Mouse (Mus musculus) CH12.LX (cell line): ENCODE measurements around the gene Arhgap44. TPM values are rescaled to one million over a fixed set of nuclear protein-coding genes. Genes with fewer than 3 reads are reported as not detected.

ENCODE experiments used
- DNase-seq: peaks from one replicate; pipeline ENCODE4 v3.0.0-alpha.2; 2013; ENCODE audit errors: extremely low read depth
- H3K27ac ChIP-seq: 2 replicates; pipeline ENCODE4 v1.5.1; 2012; ENCODE audit warnings: low read depth, mild to moderate bottlenecking, control low read depth, moderate library complexity; ENCODE audit not compliant: insufficient read depth
- H3K27me3 ChIP-seq: replicated peaks from 2 replicates; pipeline ENCODE3; 2012; ENCODE audit warnings: inconsistent platforms
- H3K36me3 ChIP-seq, 2 experiments: replicated peaks in 1 of 2; 2 replicates each; pipeline versions ENCODE3 to v1.6.1; 2012; ENCODE audit warnings: inconsistent platforms in 1 of 2, low read length in 1 of 2, mild to moderate bottlenecking in 1 of 2, mixed read lengths in 1 of 2, moderate library complexity in 1 of 2; ENCODE audit not compliant: control insufficient read depth in 1 of 2, insufficient read depth in 1 of 2
- H3K4me1 ChIP-seq, 2 experiments: 2 replicates each; pipeline ENCODE4 v1.6.1; 2012; ENCODE audit warnings: inconsistent platforms in 1 of 2, moderate library complexity in 1 of 2; ENCODE audit not compliant: insufficient read depth in 2 of 2, control insufficient read depth in 1 of 2
- H3K4me2 ChIP-seq: 2 replicates; pipeline ENCODE4 v1.6.1; 2012; ENCODE audit warnings: low read depth, mild to moderate bottlenecking, control low read depth; ENCODE audit not compliant: poor library complexity, insufficient read depth, severe bottlenecking
- H3K4me3 ChIP-seq, 3 experiments: fragments of 150-350 bp in 1 of 3; sonication (generic) in 1 of 3; replicated peaks in 1 of 3; 2 replicates each; pipeline versions ENCODE3 to v1.5.1; 2011 to 2012; ENCODE audit warnings: low read depth in 2 of 3, low read length in 2 of 3, mild to moderate bottlenecking in 2 of 3, moderate library complexity in 2 of 3, control low read depth in 1 of 3, improper control_type of control experiment in 1 of 3, inconsistent platforms in 1 of 3, mixed read lengths in 1 of 3; ENCODE audit not compliant: poor library complexity in 1 of 3
- H3K79me2 ChIP-seq: replicated peaks from 2 replicates; pipeline ENCODE4 v1.6.1; 2012; ENCODE audit warnings: mild to moderate bottlenecking, moderate library complexity; ENCODE audit not compliant: control insufficient read depth, poor library complexity, insufficient read depth, severe bottlenecking; ENCODE audit errors: extremely low read depth
- H3K9ac ChIP-seq: 2 replicates; pipeline ENCODE4 v1.6.1; 2012; ENCODE audit warnings: low read depth, mild to moderate bottlenecking, control low read depth, moderate library complexity; ENCODE audit not compliant: insufficient read depth
- H3K9me3 ChIP-seq: replicated peaks from 2 replicates; pipeline ENCODE3; 2012; ENCODE audit warnings: low read length, inconsistent platforms, mixed read lengths
- BHLHE40 ChIP-seq: IDR thresholded peaks from 2 replicates; pipeline ENCODE4 v1.6.1; 2011; ENCODE audit warnings: mild to moderate bottlenecking, low read depth, low read length, improper control_type of control experiment
- CHD1 ChIP-seq: IDR thresholded peaks from 2 replicates; pipeline ENCODE4 v1.6.1; 2012; ENCODE audit warnings: low read depth, low read length, improper control_type of control experiment, inconsistent platforms
- CHD2 ChIP-seq: IDR thresholded peaks from 2 replicates; pipeline ENCODE4 v1.6.1; 2011; ENCODE audit warnings: low read length, improper control_type of control experiment
- CTCF ChIP-seq, 2 experiments: IDR thresholded peaks in 1 of 2; conservative IDR thresholded peaks in 1 of 2; 2 replicates each; pipeline ENCODE4 v1.5.1; 2011 to 2012; ENCODE audit warnings: low read depth in 2 of 2, low read length in 2 of 2, improper control_type of control experiment in 1 of 2, inconsistent platforms in 1 of 2, mild to moderate bottlenecking in 1 of 2, moderate library complexity in 1 of 2
- E2F4 ChIP-seq: IDR thresholded peaks from 2 replicates; pipeline ENCODE4 v1.6.1; 2011; ENCODE audit warnings: low read depth, low read length, improper control_type of control experiment; ENCODE audit not compliant: insufficient replicate concordance
- EP300 ChIP-seq: IDR thresholded peaks from 2 replicates; pipeline ENCODE4 v1.6.1; 2011; ENCODE audit warnings: low read length, improper control_type of control experiment
- IRF4 ChIP-seq: IDR thresholded peaks from 2 replicates; pipeline ENCODE4 v1.6.1; 2014; ENCODE audit warnings: low read depth, mild to moderate bottlenecking, inconsistent platforms, low read length, improper control_type of control experiment
- JUN ChIP-seq: IDR thresholded peaks from 2 replicates; pipeline ENCODE4 v1.6.1; 2011; ENCODE audit warnings: low read depth, mild to moderate bottlenecking, low read length, improper control_type of control experiment, moderate library complexity; ENCODE audit not compliant: insufficient read depth
- JUND ChIP-seq: conservative IDR thresholded peaks from 2 replicates; pipeline ENCODE4 v1.6.1; 2011; ENCODE audit warnings: low read depth, low read length, improper control_type of control experiment
- MAFK ChIP-seq: IDR thresholded peaks from 2 replicates; pipeline ENCODE4 v1.6.1; 2011; ENCODE audit warnings: low read length, improper control_type of control experiment; ENCODE audit not compliant: insufficient replicate concordance
- MAX ChIP-seq: IDR thresholded peaks from 2 replicates; pipeline ENCODE4 v1.6.1; 2011; ENCODE audit warnings: low read length, improper control_type of control experiment
- MEF2A ChIP-seq: IDR thresholded peaks from 2 replicates; pipeline ENCODE4 v1.6.1; 2014; ENCODE audit warnings: low read depth, mild to moderate bottlenecking, inconsistent platforms, low read length, improper control_type of control experiment, borderline replicate concordance
- MXI1 ChIP-seq: IDR thresholded peaks from 2 replicates; pipeline ENCODE4 v1.6.1; 2011; ENCODE audit warnings: mild to moderate bottlenecking, low read depth, low read length, improper control_type of control experiment
- MYC ChIP-seq: IDR thresholded peaks from 2 replicates; pipeline ENCODE4 v1.6.1; 2011; ENCODE audit warnings: low read depth, mild to moderate bottlenecking, improper control_type of control experiment, low read length
- NELFE ChIP-seq: IDR thresholded peaks from 2 replicates; pipeline ENCODE4 v1.6.1; 2011; ENCODE audit warnings: low read depth, low read length, improper control_type of control experiment
- NRF1 ChIP-seq: IDR thresholded peaks from 2 replicates; pipeline ENCODE4 v1.6.1; 2014; ENCODE audit warnings: low read depth, mild to moderate bottlenecking, inconsistent platforms, low read length, improper control_type of control experiment, moderate library complexity
- PAX5 ChIP-seq: IDR thresholded peaks from 2 replicates; pipeline ENCODE4 v1.6.1; 2012; ENCODE audit warnings: low read length, inconsistent platforms, mixed read lengths
- POLR2A ChIP-seq: IDR thresholded peaks from 2 replicates; pipeline ENCODE4 v1.6.1; 2011; ENCODE audit warnings: low read depth, mild to moderate bottlenecking, improper control_type of control experiment, low read length
- POLR2AphosphoS2 ChIP-seq: IDR thresholded peaks from 2 replicates; pipeline ENCODE4 v1.6.1; 2011; ENCODE audit warnings: low read depth, low read length, improper control_type of control experiment
- RAD21 ChIP-seq: IDR thresholded peaks from 2 replicates; pipeline ENCODE4 v1.6.1; 2011; ENCODE audit warnings: low read depth, mild to moderate bottlenecking, low read length, improper control_type of control experiment, moderate library complexity
- SMC3 ChIP-seq: IDR thresholded peaks from 2 replicates; pipeline ENCODE4 v1.6.1; 2011; ENCODE audit warnings: low read depth, low read length, improper control_type of control experiment
- TBP ChIP-seq: conservative IDR thresholded peaks from 2 replicates; pipeline ENCODE4 v1.6.1; 2011; ENCODE audit warnings: low read depth, low read length, improper control_type of control experiment
- TCF12 ChIP-seq: IDR thresholded peaks from 2 replicates; pipeline ENCODE4 v1.6.1; 2014; ENCODE audit warnings: low read depth, mild to moderate bottlenecking, inconsistent platforms, low read length, improper control_type of control experiment
- UBTF ChIP-seq: IDR thresholded peaks from 2 replicates; pipeline ENCODE4 v1.6.1; 2012; ENCODE audit warnings: low read depth, mild to moderate bottlenecking, inconsistent platforms, low read length, improper control_type of control experiment, moderate library complexity
- ZNF384 ChIP-seq: IDR thresholded peaks from 2 replicates; pipeline ENCODE4 v1.6.1; 2012; ENCODE audit warnings: low read depth, low read length, improper control_type of control experiment, inconsistent platforms
- dilution Hi-C: fragments of 300-500 bp; cut with MboI; formaldehyde crosslinking; loops from 2 replicates; pipeline ENCODE4 v1.14.3; 2020; ENCODE audit warnings: low sequenced_read_pairs; ENCODE audit not compliant: extremely low pct_unique_long_range_greater_than_20kb, extremely low pct_ligation_motif_present
- in situ Hi-C: fragments of 300-500 bp; cut with MboI; formaldehyde crosslinking; loops from 3 replicates; pipeline ENCODE4 v1.14.3; 2019; ENCODE audit warnings: low sequenced_read_pairs, low pct_ligation_motif_present, low pct_unique_long_range_greater_than_20kb, mixed read lengths
- polyA plus RNA-seq: library from polyadenylated mRNA; unstranded; fragments of >175 nt; gene quantifications from 2 replicates; pipeline ENCODE4 v1.2.1, GENCODE M21; 2012; ENCODE audit warnings: low read depth; ENCODE audit not compliant: insufficient read length
- total RNA-seq, 2 experiments: library from RNA; depleted of rRNA; stranded (reverse); fragments of 300-350 nt in 1 of 2; fragments of >200 nt in 1 of 2; gene quantifications; 2 replicates each; pipeline ENCODE4 v1.2.3; 2012 to 2014

Gene Arhgap44
- total and polyA plus RNA-seq, 3 experiments: 0.07 TPM; not detected in 2

GRCm38 (mm10) chr11:65069609-65070008 lies 93.2 kb downstream of the Arhgap44 start:
- TF ChIP-seq CHD1 (no peak), EP300 (no peak), IRF4 (no peak), UBTF (no peak), JUND (no peak), TCF12 (no peak), NRF1 (no peak), MAX (no peak), POLR2A (no peak), TBP (no peak), ZNF384 (no peak), NELFE (no peak)
- no peak overlapping the region for H3K27ac ChIP-seq
- H3K4me3 ChIP-seq: no peak overlapping the region
- no peaks in the 10 kb centered on the region for H3K36me3 ChIP-seq
- H3K9me3 ChIP-seq: no peaks in the 10 kb centered on the region
- dilution Hi-C loops: no loop called here
- H3K79me2 ChIP-seq: no peaks in the 10 kb centered on the region
- H3K9ac ChIP-seq: no peak overlapping the region
- H3K27me3 ChIP-seq: no peaks in the 10 kb centered on the region
- no peaks in the 10 kb centered on the region for H3K4me1 ChIP-seq
- H3K4me2 ChIP-seq: no peak overlapping the region
- DNase-seq: no peak
- in situ Hi-C loops: loop anchor here (25.0 kb wide), 1 partner anchor 593 kb away; no protein-coding TSS in a partner anchor

DNA sequence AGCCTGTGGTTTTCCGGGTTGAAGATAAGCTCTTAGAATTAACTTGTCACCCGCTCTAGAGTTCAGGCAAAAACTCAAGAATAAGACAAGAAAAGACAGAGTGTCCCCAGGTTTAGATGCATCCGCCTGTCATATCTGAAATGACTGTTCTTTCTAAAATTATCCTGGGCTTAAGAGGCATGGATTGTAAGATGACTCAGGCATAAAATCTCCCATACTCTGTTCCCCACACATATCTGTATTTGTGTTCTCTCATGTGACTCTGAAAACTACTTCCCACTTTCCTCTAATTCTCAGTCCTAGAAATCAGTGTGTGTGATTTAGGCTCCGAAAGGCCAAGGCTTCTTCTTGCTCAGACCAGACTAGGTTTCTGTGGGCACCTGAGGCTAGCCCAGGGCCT lies 93.7 kb downstream of the Arhgap44 start:
- DNase-seq: no peak
- H3K4me3 ChIP-seq: no peak overlapping the region
- no peaks in the 10 kb centered on the region for H3K27me3 ChIP-seq
- no peaks in the 10 kb centered on the region for H3K36me3 ChIP-seq
- dilution Hi-C loops: no loop called here
- no peak overlapping the region for H3K9ac ChIP-seq
- H3K4me2 ChIP-seq: no peak overlapping the region
- H3K4me1 ChIP-seq: no peaks in the 10 kb centered on the region
- in situ Hi-C loops: loop anchor here (25.0 kb wide), 1 partner anchor 593 kb away; no protein-coding TSS in a partner anchor
- no peaks in the 10 kb centered on the region for H3K79me2 ChIP-seq
- no peak overlapping the region for H3K27ac ChIP-seq
- TF ChIP-seq MAFK (no peak), TBP (no peak), RAD21 (no peak), E2F4 (no peak), PAX5 (no peak), CTCF (conservative IDR thresholded peaks at IDR 0.05 in 1 of 2, IDR thresholded peaks at IDR 0.05 in 1 of 2; ENCODE audit: low read depth in 2 of 2, low read length in 2 of 2) (no peak), EP300 (no peak), NRF1 (no peak), JUN (no peak), TCF12 (no peak), MYC (no peak), SMC3 (no peak), CHD2 (no peak), CHD1 (no peak), MEF2A (no peak), BHLHE40 (no peak), MXI1 (no peak), POLR2AphosphoS2 (no peak)
- no peaks in the 10 kb centered on the region for H3K9me3 ChIP-seq
